Mouse (Mus musculus) kidney, postnatal 0 days (tissue): ENCODE results near the gene Zfx. TPM values are rescaled to one million over a fixed set of nuclear protein-coding genes. Genes with fewer than 3 reads are reported as not detected.

Experiments used
- ATAC-seq: fragments of 200-750 bp; cut with Nextera tagmentation; replicated peaks from 2 replicates; pipeline ENCODE4 v1.8.0; 2017; ENCODE audit warnings: low read depth, moderate number of reproducible peaks, moderate TSS enrichment, moderate library complexity; ENCODE audit not compliant: low FRiP score
- DNase-seq: peaks from one replicate; pipeline ENCODE4 v3.0.0-alpha.2; 2016; ENCODE audit warnings: low spot score
- H3K27ac ChIP-seq: fragments of 300-500 bp; sonication (generic); 2 replicates; pipeline ENCODE4 v1.5.1; 2014; ENCODE audit warnings: mild to moderate bottlenecking
- H3K27me3 ChIP-seq: fragments of 300-500 bp; sonication (generic); 2 replicates; pipeline ENCODE4 v1.6.1; 2014; ENCODE audit warnings: low read length, mixed read lengths; ENCODE audit not compliant: insufficient read depth
- H3K36me3 ChIP-seq: fragments of 300-500 bp; sonication (generic); 2 replicates; pipeline ENCODE4 v1.6.1; 2014; ENCODE audit warnings: low read length, mixed read lengths; ENCODE audit not compliant: insufficient read depth
- H3K4me1 ChIP-seq: fragments of 300-500 bp; sonication (generic); replicated peaks from 2 replicates; pipeline ENCODE4 v1.6.1; 2014; ENCODE audit warnings: antibody characterized with exemption, low read length, mixed read lengths; ENCODE audit not compliant: insufficient read depth
- H3K4me2 ChIP-seq: fragments of 300-500 bp; sonication (generic); 2 replicates; pipeline ENCODE4 v1.6.1; 2014; ENCODE audit warnings: mild to moderate bottlenecking, low read length, moderate library complexity, mixed read lengths
- H3K4me3 ChIP-seq: fragments of 300-500 bp; sonication (generic); replicated peaks from 2 replicates; pipeline ENCODE4 v1.5.1; 2014; ENCODE audit warnings: low read depth, low read length
- H3K9ac ChIP-seq: fragments of 300-500 bp; sonication (generic); 2 replicates; pipeline ENCODE4 v1.6.1; 2014; ENCODE audit warnings: low read depth, low read length
- H3K9me3 ChIP-seq: fragments of 300-500 bp; sonication (generic); replicated peaks from 2 replicates; pipeline ENCODE4 v1.6.1; 2016; ENCODE audit warnings: low read length, inconsistent platforms, mixed read lengths
- CTCF ChIP-seq: IDR thresholded peaks from 2 replicates; pipeline ENCODE4 v1.5.1; 2016; ENCODE audit warnings: antibody characterized with exemption, low read depth, mild to moderate bottlenecking, moderate library complexity
- WGBS: fragments of 180-500 bp; shearing (Covaris S2); extraction: QIAGEN DNeasy Blood & Tissue Kit; methylation state at CpG from one replicate; pipeline ENCODE4 v1.1.7; 2014; 5-methylcytosine and 5-hydroxymethylcytosine counted together
- polyA plus RNA-seq: library from polyadenylated mRNA; unstranded; fragments of >200 nt; fragmentation: Nextera tagmentation; extraction: Ambion mirVana; gene quantifications from 2 replicates; pipeline ENCODE4 v1.2.1, GENCODE M21; 2015

The Zfx gene
- polyA plus RNA-seq, 1 experiment from 2014 or later: 24.2 TPM

GRCm38 (mm10) chrX:94121866-94122708 is 1.4 kb downstream of the Zfx start:
- H3K36me3 ChIP-seq: no peaks in the 10 kb centered on the region
- peak overlapping the region; percentile 63 for H3K4me3 ChIP-seq
- no peaks in the 10 kb centered on the region for H3K4me1 ChIP-seq
- TF ChIP-seq CTCF: peak; percentile 52
- ATAC-seq: peak; percentile 91
- WGBS: 27% methylated on average over 57 of the region's 65 CpGs
- no peaks in the 10 kb centered on the region for H3K9me3 ChIP-seq
- peak overlapping the region; percentile 96 for H3K9ac ChIP-seq
- peak overlapping the region; percentile 99 for H3K27ac ChIP-seq
- peak overlapping the region; percentile 64 for H3K4me2 ChIP-seq
- DNase-seq: peak; percentile 91
- H3K27me3 ChIP-seq: no peaks in the 10 kb centered on the region

- H3K9me3 ChIP-seq: no peaks in the 10 kb centered on the region
- peak overlapping the region; percentile 63 for H3K4me3 ChIP-seq
- DNase-seq: peak; percentile 19
- H3K4me1 ChIP-seq: no peaks in the 10 kb centered on the region
- H3K36me3 ChIP-seq: no peaks in the 10 kb centered on the region
- peak overlapping the region; percentile 99 for H3K27ac ChIP-seq
- H3K4me2 ChIP-seq: peak overlapping the region; percentile 64
- no peak for TF ChIP-seq CTCF
- H3K9ac ChIP-seq: peak overlapping the region; percentile 96
- WGBS: 34% methylated on average over 24 of the region's 24 CpGs
- no peaks in the 10 kb centered on the region for H3K27me3 ChIP-seq
- no peak for ATAC-seq
These were observed 2.2 kb downstream of the Zfx start for GRCm38 (mm10) chrX:94121161-94121856.

GRCm38 (mm10) chrX:94118350-94118749 is 5.2 kb downstream of the Zfx start:
- ATAC-seq (no peak), DNase-seq (no peak)
- Histone ChIP-seq H3K4me2 (no peak overlapping the region), H3K27me3 (no peaks in the 10 kb centered on the region), H3K4me3 (no peak overlapping the region), H3K27ac (no peak overlapping the region), H3K9ac (no peak overlapping the region), H3K36me3 (no peaks in the 10 kb centered on the region), H3K4me1 (no peaks in the 10 kb centered on the region), H3K9me3 (no peaks in the 10 kb centered on the region)
- TF ChIP-seq CTCF: no peak

GRCm38 (mm10) chrX:94115882-94116281 is 7.6 kb downstream of the Zfx start:
- no peak overlapping the region for H3K27ac ChIP-seq
- no peaks in the 10 kb centered on the region for H3K27me3 ChIP-seq
- no peak for TF ChIP-seq CTCF
- no peaks in the 10 kb centered on the region for H3K4me1 ChIP-seq
- DNase-seq (no peak), ATAC-seq (no peak)
- H3K9me3 ChIP-seq: no peaks in the 10 kb centered on the region
- no peak overlapping the region for H3K4me2 ChIP-seq
- H3K9ac ChIP-seq: no peak overlapping the region
- H3K36me3 ChIP-seq: no peaks in the 10 kb centered on the region
- H3K4me3 ChIP-seq: no peak overlapping the region
- 81% methylated on average over 6 of the region's 6 CpGs for WGBS

- Histone ChIP-seq H3K27ac (no peak overlapping the region), H3K9ac (no peak overlapping the region), H3K27me3 (no peaks in the 10 kb centered on the region), H3K9me3 (no peaks in the 10 kb centered on the region), H3K36me3 (no peaks in the 10 kb centered on the region), H3K4me1 (no peaks in the 10 kb centered on the region), H3K4me2 (no peak overlapping the region), H3K4me3 (no peak overlapping the region)
- TF ChIP-seq CTCF: no peak
- DNase-seq: no peak
- 50% methylated on average over 2 of the region's 2 CpGs for WGBS
- ATAC-seq: no peak
These were observed 17.5 kb downstream of the Zfx start for GRCm38 (mm10) chrX:94105964-94106363.

- Histone ChIP-seq H3K27me3 (no peaks in the 10 kb centered on the region), H3K9ac (no peak overlapping the region), H3K4me1 (no peaks in the 10 kb centered on the region), H3K4me3 (no peak overlapping the region), H3K36me3 (0 out of 2 replicates have a peak, but pooled peaks cover 3% of the 10 kb centered on the region), H3K4me2 (no peak overlapping the region), H3K27ac (no peak overlapping the region), H3K9me3 (no peaks in the 10 kb centered on the region)
- no peak for TF ChIP-seq CTCF
- DNase-seq: no peak
- no peak for ATAC-seq
These were observed 20.6 kb downstream of the Zfx start for GRCm38 (mm10) chrX:94102938-94103337.
